Mouse (Mus musculus) limb, embryonic 14.5 days (tissue): ENCODE data around the gene Psmb8. TPM values are rescaled to one million over a fixed set of nuclear protein-coding genes. Genes with fewer than 3 reads are reported as not detected.

Source experiments
- ATAC-seq: fragments of 200-750 bp; cut with Nextera tagmentation; 2 replicates; pipeline ENCODE4 v1.8.0; 2017; ENCODE audit warnings: low read depth, moderate number of reproducible peaks, moderate TSS enrichment; ENCODE audit not compliant: low FRiP score
- DNase-seq: peaks from one replicate; pipeline ENCODE4 v3.0.0-alpha.2; 2015; ENCODE audit warnings: low spot score
- H3K27ac ChIP-seq: fragments of 300-500 bp; sonication (generic); replicated peaks from 2 replicates; pipeline ENCODE4 v1.5.1; 2014; ENCODE audit warnings: low read depth, mild to moderate bottlenecking, low read length, moderate library complexity, mixed read lengths
- H3K27me3 ChIP-seq: fragments of 300-500 bp; sonication (generic); 2 replicates; pipeline ENCODE4 v1.6.1; 2014; ENCODE audit warnings: low read length, mixed read lengths; ENCODE audit not compliant: control insufficient read depth, insufficient read depth
- H3K36me3 ChIP-seq: fragments of 300-500 bp; sonication (generic); 2 replicates; pipeline ENCODE4 v1.6.1; 2014; ENCODE audit warnings: mild to moderate bottlenecking, low read length, moderate library complexity, mixed read lengths; ENCODE audit not compliant: control insufficient read depth, insufficient read depth
- H3K4me1 ChIP-seq: fragments of 300-500 bp; sonication (generic); 2 replicates; pipeline ENCODE4 v1.6.1; 2014; ENCODE audit warnings: antibody characterized with exemption, low read length, mixed read lengths; ENCODE audit not compliant: control insufficient read depth, insufficient read depth
- H3K4me2 ChIP-seq: fragments of 300-500 bp; sonication (generic); replicated peaks from 2 replicates; pipeline ENCODE4 v1.6.1; 2014; ENCODE audit warnings: low read depth, mild to moderate bottlenecking, low read length, moderate library complexity; ENCODE audit not compliant: severe bottlenecking
- H3K4me3 ChIP-seq: fragments of 300-500 bp; sonication (generic); replicated peaks from 2 replicates; pipeline ENCODE4 v1.5.1; 2014; ENCODE audit warnings: low read length
- H3K9ac ChIP-seq: fragments of 300-500 bp; sonication (generic); 2 replicates; pipeline ENCODE4 v1.6.1; 2014; ENCODE audit warnings: mild to moderate bottlenecking, low read depth, low read length, moderate library complexity; ENCODE audit not compliant: severe bottlenecking
- H3K9me3 ChIP-seq: fragments of 300-500 bp; sonication (generic); 2 replicates; pipeline ENCODE4 v1.6.1; 2016; ENCODE audit warnings: low read length; ENCODE audit not compliant: control insufficient read depth
- POLR2A ChIP-seq: fragments of 200-500 bp; IDR thresholded peaks from 2 replicates; pipeline ENCODE4 v1.8.0; 2012; ENCODE audit warnings: inconsistent platforms, mild to moderate bottlenecking, moderate library complexity, borderline replicate concordance; ENCODE audit not compliant: insufficient read depth, insufficient read length; ENCODE audit errors: extremely low read depth
- WGBS: fragments of 180-500 bp; shearing (Covaris S2); extraction: QIAGEN DNeasy Blood & Tissue Kit; methylation state at CpG from one replicate; pipeline ENCODE4 v1.1.7; 2014; 5-methylcytosine and 5-hydroxymethylcytosine counted together
- polyA plus RNA-seq, 2 experiments: library from polyadenylated mRNA; depleted of rRNA in 1 of 2; stranded (reverse) in 1 of 2; unstranded in 1 of 2; fragments of >200 nt; fragmentation: Nextera tagmentation in 1 of 2; extraction: Ambion mirVana in 1 of 2; gene quantifications; 2 replicates each; pipeline versions ENCODE4 v1.2.1 to v1.2.3; 2012 to 2014

The Psmb8 gene
- polyA plus RNA-seq (2012; rRNA removed) (6.8 and 7.3 TPM in 2 replicates), polyA plus RNA-seq (2014; fragmentation: Nextera tagmentation; extraction: Ambion mirVana) (9.2 and 9.4 TPM in 2 replicates)

GRCm38 (mm10) chr17:34196941-34197894, at the start of gene Psmb8:
Gene Psmb8 (plus strand): TSS chr17:34197721.
- DNase-seq: peak; percentile 85
- H3K9ac ChIP-seq: no peak within 1 kb of the TSS
- WGBS: 5% methylated on average over 40 of the region's 41 CpGs

GRCm38 (mm10) chr17:34152923-34153322, 44.6 kb upstream of the Psmb8 start, which contains the start of gene H2-DMb1:
Gene H2-DMb1 (plus strand): TSS chr17:34153072.
- 64% methylated on average over 4 of the region's 4 CpGs for WGBS
- DNase-seq (peak; percentile 81), ATAC-seq (no peak; the same call in 1 of the 2 replicates)
- H3K9ac ChIP-seq: no peak within 1 kb of the TSS
- H3K27ac ChIP-seq: no peak within 1 kb of the TSS
- no peak for TF ChIP-seq POLR2A
- H3K9me3 ChIP-seq: no peaks in the 10 kb centered on the region
- H3K27me3 ChIP-seq: no peaks in the 10 kb centered on the region
- H3K4me3 ChIP-seq: no peak within 1 kb of the TSS
- H3K36me3 ChIP-seq: no peaks in the 10 kb centered on the region
- no peak within 1 kb of the TSS; the same call in 1 of the 2 replicates for H3K4me2 ChIP-seq
- no peaks in the 10 kb centered on the region for H3K4me1 ChIP-seq

More at GRCm38 (mm10) chr17:34196941-34197894, at the start of gene Psmb8:
- peak; percentile 84 for ATAC-seq
- no peak for TF ChIP-seq POLR2A
- Histone ChIP-seq H3K4me3 (peak within 1 kb of the TSS; percentile 33), H3K36me3 (no peaks in the 10 kb centered on the region), H3K4me2 (peak within 1 kb of the TSS; percentile 54), H3K9me3 (no peaks in the 10 kb centered on the region), H3K27me3 (peaks cover 67% of the 10 kb centered on the region), H3K27ac (no peak within 1 kb of the TSS), H3K4me1 (peaks cover 3% of the 10 kb centered on the region; the same call in 1 of the 2 replicates)

DNA sequence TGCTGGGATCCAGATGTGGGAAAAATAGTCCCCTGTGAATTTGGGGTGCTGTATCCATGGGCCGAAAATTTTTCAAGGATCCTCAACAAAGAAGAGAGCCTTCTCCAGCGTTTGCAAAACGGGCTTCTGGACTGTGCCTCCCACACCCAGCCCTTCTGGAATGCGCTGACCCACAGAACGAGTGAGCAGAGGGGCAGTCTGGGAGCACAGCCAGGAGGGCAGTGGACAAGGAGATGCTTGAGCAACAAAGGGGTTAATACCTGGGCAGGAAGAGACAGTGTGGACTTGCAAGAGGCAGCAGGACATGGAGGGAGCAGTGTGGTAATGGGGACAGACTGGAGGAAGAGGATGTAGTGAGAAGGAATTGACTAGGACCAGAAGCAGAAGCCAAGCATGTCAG, 42.0 kb upstream of the Psmb8 start:
- Histone ChIP-seq H3K27ac (no peak overlapping the region), H3K4me2 (no peak overlapping the region), H3K9ac (no peak overlapping the region), H3K9me3 (no peaks in the 10 kb centered on the region), H3K27me3 (no peaks in the 10 kb centered on the region), H3K4me1 (no peaks in the 10 kb centered on the region), H3K4me3 (no peak overlapping the region), H3K36me3 (no peaks in the 10 kb centered on the region)
- 49% methylated on average over 5 of the region's 5 CpGs for WGBS
- no peak for TF ChIP-seq POLR2A
- ATAC-seq (no peak), DNase-seq (no peak)

DNA sequence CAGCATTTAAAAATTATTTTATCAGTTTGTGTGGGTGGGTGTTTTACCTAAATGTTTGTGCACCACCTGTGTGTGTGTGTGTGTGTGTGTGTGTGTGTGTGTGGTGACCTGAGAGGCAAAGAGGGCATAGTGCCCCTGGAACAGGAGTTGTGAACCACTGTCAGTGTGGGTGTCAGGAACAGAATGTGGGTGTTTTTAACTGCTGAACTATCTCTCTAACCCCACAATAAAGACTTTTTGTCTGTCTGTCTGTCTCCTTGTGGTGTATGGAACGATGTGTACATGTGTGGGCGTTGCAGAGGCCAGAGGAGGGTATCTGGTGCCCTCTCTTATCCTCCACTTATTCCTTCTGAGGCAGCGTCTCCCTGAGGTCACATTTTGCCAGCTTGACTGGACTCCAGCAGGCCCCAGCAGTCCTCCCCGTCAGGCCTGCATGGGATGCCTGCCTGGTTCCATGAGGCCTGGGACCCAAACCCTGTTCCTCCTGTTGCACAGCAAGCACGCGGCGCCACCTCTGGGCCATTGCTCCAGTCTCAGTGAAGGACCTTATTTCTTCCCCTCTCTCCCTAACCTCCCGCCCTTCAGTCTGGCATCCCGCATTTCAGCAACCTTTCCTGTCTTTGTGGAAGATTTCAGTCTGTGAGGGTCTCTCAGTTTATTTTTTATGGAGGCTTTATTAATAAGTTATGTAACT, 33.2 kb upstream of the Psmb8 start:
- Histone ChIP-seq H3K36me3 (no peaks in the 10 kb centered on the region), H3K9me3 (no peaks in the 10 kb centered on the region), H3K27me3 (no peaks in the 10 kb centered on the region), H3K4me1 (no peaks in the 10 kb centered on the region), H3K4me2 (no peak overlapping the region), H3K9ac (no peak overlapping the region), H3K27ac (no peak overlapping the region), H3K4me3 (no peak overlapping the region)
- ATAC-seq: no peak
- no peak for DNase-seq
- TF ChIP-seq POLR2A: no peak
- 40% methylated on average over 9 of the region's 9 CpGs for WGBS

DNA sequence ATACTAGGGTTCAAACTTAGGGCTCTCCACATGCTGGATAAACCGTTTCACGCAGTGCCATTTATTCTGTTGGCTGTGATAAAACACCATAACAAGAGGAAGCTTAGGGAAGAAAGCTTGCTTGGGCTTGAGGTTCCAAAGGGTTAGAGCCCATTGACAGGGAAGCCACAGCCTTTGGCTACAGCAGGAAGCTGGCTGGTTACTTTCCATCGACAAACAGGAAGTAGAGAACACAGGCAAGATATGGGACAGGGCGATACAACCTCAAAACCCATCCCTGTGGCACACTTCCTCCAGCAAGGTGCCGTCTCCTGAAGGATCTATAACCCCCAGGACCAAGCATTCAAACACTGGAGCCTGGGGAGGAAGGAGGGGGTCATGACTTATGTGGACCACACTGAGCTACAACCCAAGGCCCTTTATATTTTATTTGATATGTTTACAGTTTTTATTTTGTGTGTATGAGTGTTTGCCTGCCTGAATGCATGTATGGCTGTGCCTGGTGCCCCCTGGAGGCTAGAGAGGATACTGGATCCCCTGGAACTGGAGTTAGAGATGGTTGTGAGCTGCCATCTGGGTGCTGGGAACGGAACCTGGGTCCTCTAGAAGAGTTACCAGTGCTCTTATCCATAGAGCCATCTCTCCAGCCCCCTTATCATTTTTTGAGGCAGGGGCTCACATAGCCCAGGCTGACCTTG, 32.3 kb upstream of the Psmb8 start:
- no peak for DNase-seq
- 86% methylated on average over 6 of the region's 6 CpGs for WGBS

More for the DNA sequence above, 32.3 kb upstream of the Psmb8 start:
- no peaks in the 10 kb centered on the region for H3K9me3 ChIP-seq
- H3K27me3 ChIP-seq: no peaks in the 10 kb centered on the region
- H3K4me1 ChIP-seq: no peaks in the 10 kb centered on the region
- H3K9ac ChIP-seq: no peak overlapping the region
- no peak for ATAC-seq
- no peak overlapping the region for H3K4me2 ChIP-seq
- no peak for TF ChIP-seq POLR2A
- H3K4me3 ChIP-seq: no peak overlapping the region
- no peaks in the 10 kb centered on the region for H3K36me3 ChIP-seq
- H3K27ac ChIP-seq: no peak overlapping the region
